Mouse (Mus musculus) liver, embryonic 14.5 days (tissue): Measurements from ENCODE around the gene Mab21l2.

Experiments used
- CTCF ChIP-seq: IDR thresholded peaks from 2 replicates; pipeline ENCODE4 v1.5.1; 2016; ENCODE audit warnings: antibody characterized with exemption, low read depth, control low read depth
- EP300 ChIP-seq: IDR thresholded peaks from 2 replicates; pipeline ENCODE4 v1.6.1; 2016; ENCODE audit warnings: antibody characterized with exemption, low read depth

- no peak for TF ChIP-seq CTCF
- no peak for TF ChIP-seq EP300
Measured at GRCm38 (mm10) chr3:86541863-86542397, 6.5 kb downstream of the Mab21l2 start.
